Mouse (Mus musculus) limb, embryonic 10.5 days (tissue): ENCODE results near the gene S100a5. TPM values are rescaled to one million over a fixed set of nuclear protein-coding genes. Genes with fewer than 3 reads are reported as not detected.

ENCODE experiments used
- DNase-seq: peaks from one replicate; pipeline ENCODE4 v3.0.0-alpha.2; 2017; ENCODE audit warnings: low spot score
- H3K27ac ChIP-seq: fragments of 300-500 bp; sonication (generic); 2 replicates; pipeline ENCODE4 v1.5.1; 2016; ENCODE audit warnings: mild to moderate bottlenecking
- H3K27me3 ChIP-seq: fragments of 300-500 bp; sonication (generic); 2 replicates; pipeline ENCODE4 v1.6.1; 2016; ENCODE audit warnings: low read depth, mild to moderate bottlenecking; ENCODE audit not compliant: poor library complexity, severe bottlenecking
- H3K36me3 ChIP-seq: fragments of 300-500 bp; sonication (generic); 2 replicates; pipeline ENCODE4 v1.6.1; 2016; ENCODE audit warnings: mild to moderate bottlenecking, moderate library complexity
- H3K4me1 ChIP-seq: fragments of 300-500 bp; sonication (generic); 2 replicates; pipeline ENCODE4 v1.6.1; 2016
- H3K4me3 ChIP-seq: fragments of 300-500 bp; sonication (generic); 2 replicates; pipeline ENCODE4 v1.5.1; 2016; ENCODE audit warnings: mild to moderate bottlenecking, moderate library complexity
- H3K9me3 ChIP-seq: fragments of 300-500 bp; sonication (generic); replicated peaks from 2 replicates; pipeline ENCODE4 v1.6.1; 2016; ENCODE audit warnings: mild to moderate bottlenecking
- WGBS: fragments of 180-500 bp; shearing (Covaris S2); methylation state at CpG from one replicate; pipeline ENCODE4 v1.1.7; 2016; 5-methylcytosine and 5-hydroxymethylcytosine counted together
- polyA plus RNA-seq: library from polyadenylated mRNA; unstranded; fragments of >200 nt; fragmentation: Nextera tagmentation; extraction: Ambion mirVana; gene quantifications from 2 replicates; pipeline ENCODE4 v1.2.1, GENCODE M21; 2016

S100a5 gene
- polyA plus RNA-seq, 1 experiment from 2014 or later: not detected

GRCm38 (mm10) chr3:90644220-90644619 is 35.9 kb downstream of the S100a5 start:
- no peaks in the 10 kb centered on the region for H3K27me3 ChIP-seq
- no peak overlapping the region for H3K4me3 ChIP-seq
- H3K36me3 ChIP-seq: no peaks in the 10 kb centered on the region
- peak; percentile 46 for DNase-seq
- no peaks in the 10 kb centered on the region for H3K9me3 ChIP-seq
- 47% methylated on average over 3 of the region's 3 CpGs for WGBS
- no peaks in the 10 kb centered on the region for H3K4me1 ChIP-seq
- H3K27ac ChIP-seq: no peak overlapping the region

GRCm38 (mm10) chr3:90647291-90647690 is 39.0 kb downstream of the S100a5 start:
- WGBS: 89% methylated on average over 1 of the region's 1 CpGs
- no peak for DNase-seq
- Histone ChIP-seq H3K9me3 (no peaks in the 10 kb centered on the region), H3K4me3 (no peak overlapping the region), H3K27ac (no peak overlapping the region), H3K36me3 (no peaks in the 10 kb centered on the region), H3K4me1 (no peaks in the 10 kb centered on the region), H3K27me3 (no peaks in the 10 kb centered on the region)

- Histone ChIP-seq H3K4me1 (no peaks in the 10 kb centered on the region), H3K36me3 (no peaks in the 10 kb centered on the region), H3K4me3 (no peak overlapping the region), H3K27me3 (0 out of 2 replicates have a peak, but pooled peaks cover under 1% of the 10 kb centered on the region), H3K27ac (no peak overlapping the region), H3K9me3 (no peaks in the 10 kb centered on the region)
- DNase-seq: no peak
Measured at GRCm38 (mm10) chr3:90648981-90649380, 40.7 kb downstream of the S100a5 start.

GRCm38 (mm10) chr3:90649832-90650231 is 41.5 kb downstream of the S100a5 start:
- 95% methylated on average over 2 of the region's 2 CpGs for WGBS
- DNase-seq: no peak

GRCm38 (mm10) chr3:90652878-90653508 is 44.7 kb downstream of the S100a5 start:
- DNase-seq: peak; percentile 77
- 0 out of 2 replicates have a peak, but pooled peaks cover 4% of the 10 kb centered on the region for H3K27me3 ChIP-seq
- no peaks in the 10 kb centered on the region for H3K36me3 ChIP-seq
- no peak overlapping the region for H3K27ac ChIP-seq
- H3K4me1 ChIP-seq: no peaks in the 10 kb centered on the region
- H3K4me3 ChIP-seq: no peak overlapping the region
- H3K9me3 ChIP-seq: no peaks in the 10 kb centered on the region
- 35% methylated on average over 5 of the region's 5 CpGs for WGBS

More at GRCm38 (mm10) chr3:90649832-90650231, 41.5 kb downstream of the S100a5 start:
- H3K4me3 ChIP-seq: no peak overlapping the region
- no peaks in the 10 kb centered on the region for H3K4me1 ChIP-seq
- no peak overlapping the region for H3K27ac ChIP-seq
- H3K36me3 ChIP-seq: no peaks in the 10 kb centered on the region
- H3K9me3 ChIP-seq: no peaks in the 10 kb centered on the region
- H3K27me3 ChIP-seq: 0 out of 2 replicates have a peak, but pooled peaks cover 4% of the 10 kb centered on the region

GRCm38 (mm10) chr3:90653717-90654116 is 45.4 kb downstream of the S100a5 start, which contains the start of gene S100a7a:
Gene S100a7a (plus strand): TSS chr3:90654017.
- no peak within 1 kb of the TSS for H3K4me3 ChIP-seq
- H3K9me3 ChIP-seq: no peaks in the 10 kb centered on the region
- DNase-seq: no peak
- 0 out of 2 replicates have a peak, but pooled peaks cover 4% of the 10 kb centered on the region for H3K27me3 ChIP-seq
- no peak within 1 kb of the TSS for H3K27ac ChIP-seq
- H3K4me1 ChIP-seq: no peaks in the 10 kb centered on the region
- H3K36me3 ChIP-seq: no peaks in the 10 kb centered on the region

GRCm38 (mm10) chr3:90657405-90657804 is 49.1 kb downstream of the S100a5 start:
- H3K27ac ChIP-seq: no peak overlapping the region
- DNase-seq: no peak
- no peaks in the 10 kb centered on the region for H3K36me3 ChIP-seq
- WGBS: 78% methylated on average over 4 of the region's 4 CpGs
- no peaks in the 10 kb centered on the region for H3K4me1 ChIP-seq
- H3K27me3 ChIP-seq: 0 out of 2 replicates have a peak, but pooled peaks cover 4% of the 10 kb centered on the region
- H3K9me3 ChIP-seq: no peaks in the 10 kb centered on the region
- H3K4me3 ChIP-seq: no peak overlapping the region

GRCm38 (mm10) chr3:90659364-90660044 is 51.2 kb downstream of the S100a5 start:
- H3K36me3 ChIP-seq: no peaks in the 10 kb centered on the region
- no peak overlapping the region for H3K4me3 ChIP-seq
- no peak overlapping the region for H3K27ac ChIP-seq
- no peaks in the 10 kb centered on the region for H3K4me1 ChIP-seq
- no peaks in the 10 kb centered on the region for H3K27me3 ChIP-seq
- no peak for DNase-seq
- H3K9me3 ChIP-seq: no peaks in the 10 kb centered on the region

Other genes with a start within 250 kb of the S100a5 start
- gene Slc27a3, start 218.6 kb upstream of the S100a5 start, polyA plus RNA-seq: 37.4 and 41.9 TPM in 2 replicates
- gene Ints3, start 174.9 kb upstream of the S100a5 start, polyA plus RNA-seq: 53.3 and 53.5 TPM in 2 replicates
- 3.5 and 4.7 TPM in 2 replicates for gene Npr1, start 142.7 kb upstream of the S100a5 start, polyA plus RNA-seq
- gene Ilf2, start 132.4 kb upstream of the S100a5 start, polyA plus RNA-seq: 374 and 379 TPM in 2 replicates
- 49.1 and 60.3 TPM in 2 replicates for gene Snapin, start 117.5 kb upstream of the S100a5 start, polyA plus RNA-seq
- 175 and 194 TPM in 2 replicates for gene Chtop, start 99.0 kb upstream of the S100a5 start, polyA plus RNA-seq
- 4.6 and 5.3 TPM in 2 replicates for gene S100a1, start 94.1 kb upstream of the S100a5 start, polyA plus RNA-seq
- gene S100a13, start 94.1 kb upstream of the S100a5 start, polyA plus RNA-seq: 8.5 and 10.3 TPM in 2 replicates
- gene S100a14, start 81.7 kb upstream of the S100a5 start, polyA plus RNA-seq: 0.30 TPM in 1 of 2 replicates, not detected in the other
- gene S100a16, start 71.3 kb upstream of the S100a5 start, polyA plus RNA-seq: 40.1 and 40.8 TPM in 2 replicates
- gene S100a3, start 47.9 kb upstream of the S100a5 start, polyA plus RNA-seq: 0.98 TPM in 1 of 2 replicates, not detected in the other
- gene S100a2, start 18.3 kb upstream of the S100a5 start, polyA plus RNA-seq: not detected in 2 replicates
- gene Gm42674, start 6.6 kb upstream of the S100a5 start, polyA plus RNA-seq: not detected in 2 replicates
- gene S100a4, start 4.8 kb upstream of the S100a5 start, polyA plus RNA-seq: 0.34 and 0.64 TPM in 2 replicates
- 11.4 and 11.6 TPM in 2 replicates for gene S100a6, start 4.4 kb downstream of the S100a5 start, polyA plus RNA-seq
- gene S100a7a, start 45.5 kb downstream of the S100a5 start, polyA plus RNA-seq: not detected in 2 replicates
- 1.2 TPM in 1 of 2 replicates, not detected in the other for gene S100a8, start 60.5 kb downstream of the S100a5 start, polyA plus RNA-seq
- 0.73 TPM in 1 of 2 replicates, not detected in the other for gene S100a9, start 87.2 kb downstream of the S100a5 start, polyA plus RNA-seq
- gene Pglyrp4, start 118.4 kb downstream of the S100a5 start, polyA plus RNA-seq: not detected in 2 replicates
- not detected in 2 replicates for gene Gm5849, start 169.4 kb downstream of the S100a5 start, polyA plus RNA-seq